Mouse (Mus musculus) CH12.LX (cell line): ENCODE data around the gene Pikfyve. TPM values are rescaled to one million over a fixed set of nuclear protein-coding genes. Genes with fewer than 3 reads are reported as not detected.

ENCODE experiments used
- DNase-seq: peaks from one replicate; pipeline ENCODE4 v3.0.0-alpha.2; 2013; ENCODE audit errors: extremely low read depth
- H3K27ac ChIP-seq: 2 replicates; pipeline ENCODE4 v1.5.1; 2012; ENCODE audit warnings: low read depth, mild to moderate bottlenecking, control low read depth, moderate library complexity; ENCODE audit not compliant: insufficient read depth
- H3K27me3 ChIP-seq: replicated peaks from 2 replicates; pipeline ENCODE3; 2012; ENCODE audit warnings: inconsistent platforms
- H3K36me3 ChIP-seq, 2 experiments: replicated peaks in 1 of 2; 2 replicates each; pipeline versions ENCODE3 to v1.6.1; 2012; ENCODE audit warnings: inconsistent platforms in 1 of 2, low read length in 1 of 2, mild to moderate bottlenecking in 1 of 2, mixed read lengths in 1 of 2, moderate library complexity in 1 of 2; ENCODE audit not compliant: control insufficient read depth in 1 of 2, insufficient read depth in 1 of 2
- H3K4me1 ChIP-seq, 2 experiments: 2 replicates each; pipeline ENCODE4 v1.6.1; 2012; ENCODE audit warnings: inconsistent platforms in 1 of 2, moderate library complexity in 1 of 2; ENCODE audit not compliant: insufficient read depth in 2 of 2, control insufficient read depth in 1 of 2
- H3K4me2 ChIP-seq: 2 replicates; pipeline ENCODE4 v1.6.1; 2012; ENCODE audit warnings: low read depth, mild to moderate bottlenecking, control low read depth; ENCODE audit not compliant: poor library complexity, insufficient read depth, severe bottlenecking
- H3K4me3 ChIP-seq, 3 experiments: fragments of 150-350 bp in 1 of 3; sonication (generic) in 1 of 3; replicated peaks in 1 of 3; 2 replicates each; pipeline versions ENCODE3 to v1.5.1; 2011 to 2012; ENCODE audit warnings: low read depth in 2 of 3, low read length in 2 of 3, mild to moderate bottlenecking in 2 of 3, moderate library complexity in 2 of 3, control low read depth in 1 of 3, improper control_type of control experiment in 1 of 3, inconsistent platforms in 1 of 3, mixed read lengths in 1 of 3; ENCODE audit not compliant: poor library complexity in 1 of 3
- H3K79me2 ChIP-seq: replicated peaks from 2 replicates; pipeline ENCODE4 v1.6.1; 2012; ENCODE audit warnings: mild to moderate bottlenecking, moderate library complexity; ENCODE audit not compliant: control insufficient read depth, poor library complexity, insufficient read depth, severe bottlenecking; ENCODE audit errors: extremely low read depth
- H3K9ac ChIP-seq: 2 replicates; pipeline ENCODE4 v1.6.1; 2012; ENCODE audit warnings: low read depth, mild to moderate bottlenecking, control low read depth, moderate library complexity; ENCODE audit not compliant: insufficient read depth
- H3K9me3 ChIP-seq: replicated peaks from 2 replicates; pipeline ENCODE3; 2012; ENCODE audit warnings: low read length, inconsistent platforms, mixed read lengths
- BHLHE40 ChIP-seq: IDR thresholded peaks from 2 replicates; pipeline ENCODE4 v1.6.1; 2011; ENCODE audit warnings: mild to moderate bottlenecking, low read depth, low read length, improper control_type of control experiment
- CHD1 ChIP-seq: IDR thresholded peaks from 2 replicates; pipeline ENCODE4 v1.6.1; 2012; ENCODE audit warnings: low read depth, low read length, improper control_type of control experiment, inconsistent platforms
- CHD2 ChIP-seq: IDR thresholded peaks from 2 replicates; pipeline ENCODE4 v1.6.1; 2011; ENCODE audit warnings: low read length, improper control_type of control experiment
- CTCF ChIP-seq, 2 experiments: IDR thresholded peaks in 1 of 2; conservative IDR thresholded peaks in 1 of 2; 2 replicates each; pipeline ENCODE4 v1.5.1; 2011 to 2012; ENCODE audit warnings: low read depth in 2 of 2, low read length in 2 of 2, improper control_type of control experiment in 1 of 2, inconsistent platforms in 1 of 2, mild to moderate bottlenecking in 1 of 2, moderate library complexity in 1 of 2
- E2F4 ChIP-seq: IDR thresholded peaks from 2 replicates; pipeline ENCODE4 v1.6.1; 2011; ENCODE audit warnings: low read depth, low read length, improper control_type of control experiment; ENCODE audit not compliant: insufficient replicate concordance
- ELF1 ChIP-seq: IDR thresholded peaks from 2 replicates; pipeline ENCODE4 v1.6.1; 2014; ENCODE audit warnings: low read depth, mild to moderate bottlenecking, inconsistent platforms, low read length, improper control_type of control experiment
- EP300 ChIP-seq: IDR thresholded peaks from 2 replicates; pipeline ENCODE4 v1.6.1; 2011; ENCODE audit warnings: low read length, improper control_type of control experiment
- ETS1 ChIP-seq: conservative IDR thresholded peaks from 2 replicates; pipeline ENCODE4 v1.6.1; 2012; ENCODE audit warnings: low read depth, mild to moderate bottlenecking, inconsistent platforms, low read length, improper control_type of control experiment, moderate library complexity
- GABPA ChIP-seq: IDR thresholded peaks from 2 replicates; pipeline ENCODE4 v1.6.1; 2012; ENCODE audit warnings: low read depth, low read length, improper control_type of control experiment, inconsistent platforms; ENCODE audit not compliant: insufficient replicate concordance
- HCFC1 ChIP-seq: IDR thresholded peaks from 2 replicates; pipeline ENCODE4 v1.6.1; 2012; ENCODE audit warnings: low read depth, mild to moderate bottlenecking, inconsistent platforms, low read length, improper control_type of control experiment
- IRF4 ChIP-seq: IDR thresholded peaks from 2 replicates; pipeline ENCODE4 v1.6.1; 2014; ENCODE audit warnings: low read depth, mild to moderate bottlenecking, inconsistent platforms, low read length, improper control_type of control experiment
- JUN ChIP-seq: IDR thresholded peaks from 2 replicates; pipeline ENCODE4 v1.6.1; 2011; ENCODE audit warnings: low read depth, mild to moderate bottlenecking, low read length, improper control_type of control experiment, moderate library complexity; ENCODE audit not compliant: insufficient read depth
- JUND ChIP-seq: conservative IDR thresholded peaks from 2 replicates; pipeline ENCODE4 v1.6.1; 2011; ENCODE audit warnings: low read depth, low read length, improper control_type of control experiment
- KAT2A ChIP-seq: IDR thresholded peaks from 2 replicates; pipeline ENCODE4 v1.6.1; 2012; ENCODE audit warnings: low read length, improper control_type of control experiment, inconsistent platforms; ENCODE audit not compliant: insufficient replicate concordance
- MAFK ChIP-seq: IDR thresholded peaks from 2 replicates; pipeline ENCODE4 v1.6.1; 2011; ENCODE audit warnings: low read length, improper control_type of control experiment; ENCODE audit not compliant: insufficient replicate concordance
- MAX ChIP-seq: IDR thresholded peaks from 2 replicates; pipeline ENCODE4 v1.6.1; 2011; ENCODE audit warnings: low read length, improper control_type of control experiment
- MAZ ChIP-seq: IDR thresholded peaks from 2 replicates; pipeline ENCODE4 v1.6.1; 2012; ENCODE audit warnings: low read depth, mild to moderate bottlenecking, inconsistent platforms, low read length, improper control_type of control experiment, moderate library complexity
- MEF2A ChIP-seq: IDR thresholded peaks from 2 replicates; pipeline ENCODE4 v1.6.1; 2014; ENCODE audit warnings: low read depth, mild to moderate bottlenecking, inconsistent platforms, low read length, improper control_type of control experiment, borderline replicate concordance
- MXI1 ChIP-seq: IDR thresholded peaks from 2 replicates; pipeline ENCODE4 v1.6.1; 2011; ENCODE audit warnings: mild to moderate bottlenecking, low read depth, low read length, improper control_type of control experiment
- MYC ChIP-seq: IDR thresholded peaks from 2 replicates; pipeline ENCODE4 v1.6.1; 2011; ENCODE audit warnings: low read depth, mild to moderate bottlenecking, improper control_type of control experiment, low read length
- NELFE ChIP-seq: IDR thresholded peaks from 2 replicates; pipeline ENCODE4 v1.6.1; 2011; ENCODE audit warnings: low read depth, low read length, improper control_type of control experiment
- NRF1 ChIP-seq: IDR thresholded peaks from 2 replicates; pipeline ENCODE4 v1.6.1; 2014; ENCODE audit warnings: low read depth, mild to moderate bottlenecking, inconsistent platforms, low read length, improper control_type of control experiment, moderate library complexity
- PAX5 ChIP-seq: IDR thresholded peaks from 2 replicates; pipeline ENCODE4 v1.6.1; 2012; ENCODE audit warnings: low read length, inconsistent platforms, mixed read lengths
- POLR2A ChIP-seq: IDR thresholded peaks from 2 replicates; pipeline ENCODE4 v1.6.1; 2011; ENCODE audit warnings: low read depth, mild to moderate bottlenecking, improper control_type of control experiment, low read length
- POLR2AphosphoS2 ChIP-seq: IDR thresholded peaks from 2 replicates; pipeline ENCODE4 v1.6.1; 2011; ENCODE audit warnings: low read depth, low read length, improper control_type of control experiment
- RAD21 ChIP-seq: IDR thresholded peaks from 2 replicates; pipeline ENCODE4 v1.6.1; 2011; ENCODE audit warnings: low read depth, mild to moderate bottlenecking, low read length, improper control_type of control experiment, moderate library complexity
- RCOR1 ChIP-seq: conservative IDR thresholded peaks from 2 replicates; pipeline ENCODE4 v1.6.1; 2012; ENCODE audit warnings: low read depth, mild to moderate bottlenecking, inconsistent platforms, low read length, improper control_type of control experiment
- SIN3A ChIP-seq: IDR thresholded peaks from 2 replicates; pipeline ENCODE4 v1.6.1; 2012; ENCODE audit warnings: low read length, improper control_type of control experiment, inconsistent platforms
- SMC3 ChIP-seq: IDR thresholded peaks from 2 replicates; pipeline ENCODE4 v1.6.1; 2011; ENCODE audit warnings: low read depth, low read length, improper control_type of control experiment
- TBP ChIP-seq: conservative IDR thresholded peaks from 2 replicates; pipeline ENCODE4 v1.6.1; 2011; ENCODE audit warnings: low read depth, low read length, improper control_type of control experiment
- TCF12 ChIP-seq: IDR thresholded peaks from 2 replicates; pipeline ENCODE4 v1.6.1; 2014; ENCODE audit warnings: low read depth, mild to moderate bottlenecking, inconsistent platforms, low read length, improper control_type of control experiment
- UBTF ChIP-seq: IDR thresholded peaks from 2 replicates; pipeline ENCODE4 v1.6.1; 2012; ENCODE audit warnings: low read depth, mild to moderate bottlenecking, inconsistent platforms, low read length, improper control_type of control experiment, moderate library complexity
- USF1 ChIP-seq: IDR thresholded peaks from 2 replicates; pipeline ENCODE4 v1.6.1; 2014; ENCODE audit warnings: low read depth, mild to moderate bottlenecking, inconsistent platforms, low read length, improper control_type of control experiment
- USF2 ChIP-seq: conservative IDR thresholded peaks from 2 replicates; pipeline ENCODE4 v1.6.1; 2011; ENCODE audit warnings: low read depth, low read length, improper control_type of control experiment
- ZC3H11A ChIP-seq: IDR thresholded peaks from 2 replicates; pipeline ENCODE4 v1.6.1; 2012; ENCODE audit warnings: low read depth, mild to moderate bottlenecking, inconsistent platforms, low read length, improper control_type of control experiment
- ZKSCAN1 ChIP-seq: IDR thresholded peaks from 2 replicates; pipeline ENCODE4 v1.6.1; 2012; ENCODE audit warnings: low read depth, inconsistent platforms, low read length, improper control_type of control experiment, borderline replicate concordance
- ZMIZ1 ChIP-seq: IDR thresholded peaks from 2 replicates; pipeline ENCODE4 v1.6.1; 2012; ENCODE audit warnings: low read depth, mild to moderate bottlenecking, inconsistent platforms, low read length, improper control_type of control experiment
- ZNF384 ChIP-seq: IDR thresholded peaks from 2 replicates; pipeline ENCODE4 v1.6.1; 2012; ENCODE audit warnings: low read depth, low read length, improper control_type of control experiment, inconsistent platforms
- dilution Hi-C: fragments of 300-500 bp; cut with MboI; formaldehyde crosslinking; loops from 2 replicates; pipeline ENCODE4 v1.14.3; 2020; ENCODE audit warnings: low sequenced_read_pairs; ENCODE audit not compliant: extremely low pct_unique_long_range_greater_than_20kb, extremely low pct_ligation_motif_present
- in situ Hi-C: fragments of 300-500 bp; cut with MboI; formaldehyde crosslinking; loops from 3 replicates; pipeline ENCODE4 v1.14.3; 2019; ENCODE audit warnings: low sequenced_read_pairs, low pct_ligation_motif_present, low pct_unique_long_range_greater_than_20kb, mixed read lengths
- polyA plus RNA-seq: library from polyadenylated mRNA; unstranded; fragments of >175 nt; gene quantifications from 2 replicates; pipeline ENCODE4 v1.2.1, GENCODE M21; 2012; ENCODE audit warnings: low read depth; ENCODE audit not compliant: insufficient read length
- total RNA-seq, 2 experiments: library from RNA; depleted of rRNA; stranded (reverse); fragments of 300-350 nt in 1 of 2; fragments of >200 nt in 1 of 2; gene quantifications; 2 replicates each; pipeline ENCODE4 v1.2.3; 2012 to 2014

The Pikfyve gene
- total RNA-seq (2012; rRNA removed) (14.5 and 14.8 TPM in 2 replicates), total RNA-seq (2014; rRNA removed) (25.5 and 26.7 TPM in 2 replicates), polyA plus RNA-seq (12.6 and 14.5 TPM in 2 replicates)

GRCm38 (mm10) chr1:65186287-65187073 lies at the start of gene Pikfyve, which contains the start of gene Idh1:
TSS of gene Pikfyve (plus strand) at chr1:65186683.
TSS of gene Idh1 (minus strand) at chr1:65186500.
- H3K4me3 ChIP-seq = peak within 1 kb of the TSS; percentile 92 to 94 (median 93)
- peak; percentile 94 for TF ChIP-seq MAZ
- TF ChIP-seq ZMIZ1 = peak; percentile 73
- no peak for TF ChIP-seq PAX5
- peak; percentile 5; the same call in 1 of the 2 replicates for TF ChIP-seq MAX
- 0 out of 2 replicates have a peak, but pooled peaks have one; percentile 40 for TF ChIP-seq RCOR1
- TF ChIP-seq IRF4 = peak; percentile 54
- peak; percentile 84 for TF ChIP-seq MXI1
- TF ChIP-seq MYC = no peak
- peak; percentile 94 for TF ChIP-seq ELF1
- peak; percentile 87 for TF ChIP-seq ETS1
- TF ChIP-seq CHD2 = peak; percentile 89
- no peak for TF ChIP-seq E2F4
- peak; percentile 91 for TF ChIP-seq NELFE
- TF ChIP-seq CHD1 = no peak
- TF ChIP-seq GABPA = no peak
- peak; percentile 98 for TF ChIP-seq SIN3A
- peak; percentile 97 for TF ChIP-seq BHLHE40
- TF ChIP-seq NRF1 = no peak
- no peak for TF ChIP-seq ZNF384
- no peak for TF ChIP-seq ZC3H11A
- TF ChIP-seq RAD21 = no peak
- TF ChIP-seq POLR2A = peak; percentile 97
- peak; percentile 90; the same call in 1 of the 2 replicates for TF ChIP-seq UBTF
- TF ChIP-seq USF2 = no peak
- peak; percentile 71 for TF ChIP-seq USF1
- TF ChIP-seq TCF12 = peak; percentile 86
- no peak for TF ChIP-seq JUND
- 0 out of 2 replicates have a peak, but pooled peaks have one; percentile 51 for TF ChIP-seq MAFK
- no peak for TF ChIP-seq JUN
- TF ChIP-seq TBP = peak; percentile 76
- TF ChIP-seq EP300 = no peak
- TF ChIP-seq ZKSCAN1 = no peak
- TF ChIP-seq CTCF (conservative IDR thresholded peaks at IDR 0.05 in 1 of 2, IDR thresholded peaks at IDR 0.05 in 1 of 2; ENCODE audit: low read depth in 2 of 2, low read length in 2 of 2) = no peak
- TF ChIP-seq HCFC1 = peak; percentile 83
- TF ChIP-seq KAT2A = peak; percentile 56; the same call in 1 of the 2 replicates
- TF ChIP-seq MEF2A = peak; percentile 37; the same call in 1 of the 2 replicates
- no peak for TF ChIP-seq POLR2AphosphoS2
- TF ChIP-seq SMC3 = no peak
- TF ChIP-seq, all 38 proteins: peak for 21
- Histone ChIP-seq H3K27me3 (no peaks in the 10 kb centered on the region), H3K79me2 (peaks cover 15% of the 10 kb centered on the region), H3K27ac (peak within 1 kb of the TSS; percentile 23; the same call in 1 of the 2 replicates), H3K9ac (peak within 1 kb of the TSS; percentile 72), H3K4me2 (peak within 1 kb of the TSS; percentile 99), H3K36me3 (peaks cover 2 to 13% of the 10 kb centered on the region in 2 experiments), H3K4me1 (peaks cover 2 to 28% of the 10 kb centered on the region in 2 experiments; a peak in 2 of 4 replicates), H3K9me3 (no peaks in the 10 kb centered on the region)
- DNase-seq = peak; percentile 97
- dilution Hi-C loops (no loop called here), in situ Hi-C loops (no loop called here)
